Mouse (Mus musculus) adrenal gland, adult 10 weeks (tissue): ENCODE results near the gene Rhoq. TPM values are rescaled to one million over a fixed set of nuclear protein-coding genes. Genes with fewer than 3 reads are reported as not detected.

ENCODE experiments used
- polyA plus RNA-seq: library from polyadenylated mRNA; stranded (reverse); fragments of 350-450 nt; fragmentation: Illumina TruSeq; extraction: RNeasy Lipid Tissue Mini Kit (QIAGEN cat#74804); gene quantifications from one replicate; pipeline ENCODE4 v1.2.3, GENCODE M21; 2014; ENCODE audit warnings: low read depth, low replicate concordance

Gene Rhoq
- polyA plus RNA-seq = 282 TPM

GRCm38 (mm10) chr17:86962894-86963585 lies at the start of gene Rhoq:
Gene Rhoq (plus strand): TSS chr17:86963082.

GRCm38 (mm10) chr17:86917048-86917447 lies 45.8 kb upstream of the Rhoq start, which contains the start of gene Tmem247:
Gene Tmem247 (plus strand): TSS chr17:86917348.

DNA sequence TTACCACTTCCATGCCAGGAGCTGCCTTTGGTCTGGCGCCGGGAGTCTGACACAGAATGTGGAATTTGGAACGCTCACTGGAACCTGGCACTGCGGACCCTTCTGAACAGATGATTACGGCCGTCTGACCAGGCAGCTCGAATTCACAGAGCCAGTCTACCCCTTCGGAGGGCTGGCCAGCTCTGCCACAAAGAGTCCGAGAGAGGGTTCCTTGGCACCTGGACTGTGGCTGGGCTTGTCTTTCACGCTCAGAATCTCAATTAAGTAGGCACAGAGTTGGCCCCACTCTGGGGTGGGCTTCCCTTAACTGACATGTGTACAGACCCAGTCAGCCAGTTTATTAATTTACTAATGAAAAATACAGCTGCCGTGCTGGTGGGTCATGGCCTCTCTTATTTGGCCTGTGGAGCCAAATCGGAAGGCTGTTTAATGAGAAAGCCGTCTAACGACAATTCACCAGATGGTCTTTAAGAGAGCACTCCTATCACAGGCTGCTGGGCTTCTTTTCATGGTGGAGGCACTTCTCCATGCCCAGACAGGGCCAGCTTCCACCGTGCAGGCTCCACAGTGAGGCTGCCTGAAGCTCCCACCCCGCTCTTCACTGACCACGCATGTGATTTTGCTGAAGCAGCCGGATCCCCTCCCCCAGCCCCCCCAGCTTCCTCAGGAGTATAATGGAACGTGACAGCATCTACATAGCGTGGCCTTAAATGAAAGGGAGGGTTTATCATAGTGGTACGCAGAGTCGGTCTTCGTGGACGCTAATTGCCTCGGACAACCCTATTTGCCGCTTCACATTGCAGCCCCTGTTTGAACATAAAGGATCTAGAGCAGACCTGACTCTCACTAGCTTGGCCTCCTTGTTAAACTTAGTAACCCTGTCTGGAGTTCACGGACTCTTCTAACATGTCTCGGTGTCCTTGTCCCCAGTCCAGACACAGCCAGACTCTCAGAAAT lies 14.8 kb upstream of the Rhoq start, which contains the start of gene Atp6v1e2:
TSS of gene Atp6v1e2 (minus strand) at position 58 of the 957 bp plus-strand sequence.

DNA sequence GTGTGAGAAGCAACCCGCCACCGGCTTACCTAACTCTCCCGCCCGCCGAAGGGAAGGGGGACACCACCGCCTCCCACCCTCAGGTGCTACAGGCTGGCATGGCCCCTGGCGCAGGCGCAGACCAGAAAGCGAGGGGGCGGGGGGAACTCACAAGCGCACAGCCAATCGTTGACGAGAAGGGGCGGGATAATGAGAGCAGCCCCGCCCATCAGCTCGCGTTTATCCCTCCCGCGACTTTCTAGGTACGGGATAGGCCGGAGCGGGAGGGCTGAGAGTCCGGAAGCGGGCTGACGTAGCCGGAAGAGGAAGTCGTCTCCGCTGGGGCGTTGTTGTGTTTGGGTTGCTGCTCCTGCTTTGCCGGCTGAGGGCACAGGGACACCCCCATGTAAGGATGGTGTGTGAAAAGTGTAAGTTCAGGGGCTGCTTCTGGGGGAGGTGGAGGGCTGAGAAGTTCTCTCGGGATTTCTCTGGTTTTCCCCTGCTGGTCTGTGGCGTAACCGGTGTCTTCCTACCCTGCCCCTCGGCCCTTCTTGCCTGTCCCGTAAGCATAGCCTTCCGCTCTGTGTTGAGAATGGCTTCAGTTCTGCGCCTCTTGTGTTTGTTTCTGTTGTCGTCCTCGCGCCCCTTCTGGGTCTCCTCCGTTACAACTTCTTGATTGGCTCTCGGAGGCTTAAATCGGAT lies 62.5 kb downstream of the Rhoq start, which contains the start of the genes Pigf and Cript:
TSS of gene Pigf (minus strand) at position 138 of the 681 bp plus-strand sequence.
TSS of gene Cript (plus strand) at position 282 of the 681 bp plus-strand sequence.

Other genes starting within 250 kb of the Rhoq start
- gene Epas1, start 209.4 kb upstream of the Rhoq start, polyA plus RNA-seq = 83.3 TPM
- gene Tmem247, start 45.7 kb upstream of the Rhoq start, polyA plus RNA-seq = not detected
- not detected for gene Atp6v1e2, start 15.2 kb upstream of the Rhoq start, polyA plus RNA-seq
- 46.3 TPM for gene Pigf, start 62.3 kb downstream of the Rhoq start, polyA plus RNA-seq
- gene Cript, start 62.5 kb downstream of the Rhoq start, polyA plus RNA-seq = 366 TPM
- 55.2 TPM for gene Socs5, start 144.6 kb downstream of the Rhoq start, polyA plus RNA-seq